Mouse (Mus musculus): Measurements from ENCODE around the gene Has1.

Gene Has1

GRCm38 (mm10) chr17:17855064-17855838 is at the start of gene Has1:
Has1 (minus strand) TSS chr17:17855205.
- DNase-seq (ENCODE audit: low spot score in 2 of 2): no peak

GRCm38 (mm10) chr17:17900768-17901167 is 45.8 kb upstream of the Has1 start:
- no peak for DNase-seq (ENCODE audit: low spot score in 2 of 2)

DNA sequence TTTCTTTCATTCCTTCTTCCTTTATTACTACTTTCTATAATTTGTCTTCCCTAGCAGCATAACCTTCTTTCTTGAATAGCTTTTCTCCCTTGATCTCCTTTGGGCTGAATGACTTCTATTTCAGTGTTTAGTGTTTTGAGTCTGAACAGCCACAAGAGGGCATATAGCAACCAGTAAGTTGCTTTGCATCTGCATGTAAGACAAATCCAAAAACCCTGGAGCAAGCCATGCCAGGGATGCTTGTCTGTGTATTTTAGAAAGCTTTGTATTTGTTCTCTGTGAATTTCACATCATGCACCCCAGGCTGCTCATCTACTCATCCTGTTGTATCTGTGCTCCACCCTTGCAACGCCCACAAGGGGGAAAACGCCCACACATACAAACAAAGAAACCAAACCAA is 44.3 kb upstream of the Has1 start:
- DNase-seq (ENCODE audit: low spot score in 2 of 2): peak in 1 of 2 experiments; percentile 27

DNA sequence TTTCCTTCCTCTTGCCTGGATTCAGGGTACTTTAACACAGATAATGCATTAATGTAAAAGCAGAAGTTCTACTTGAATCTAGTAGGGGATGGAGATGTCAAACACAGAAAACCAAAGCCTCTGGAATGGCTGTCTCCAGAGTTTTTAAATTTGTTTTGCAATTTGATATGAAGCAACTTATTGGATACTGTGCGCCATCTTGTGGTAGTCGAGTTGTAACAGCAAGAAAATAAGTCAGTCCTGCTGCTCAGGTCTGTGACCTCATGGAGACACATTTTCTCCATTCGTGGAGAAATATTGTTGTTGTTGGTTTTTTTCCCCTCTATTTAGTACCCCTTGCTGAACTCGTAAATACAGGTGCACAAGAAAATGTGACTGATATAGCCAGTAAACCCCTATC is 41.0 kb upstream of the Has1 start:
- peak in 1 of 2 experiments; percentile 52 for DNase-seq (ENCODE audit: low spot score in 2 of 2)

DNA sequence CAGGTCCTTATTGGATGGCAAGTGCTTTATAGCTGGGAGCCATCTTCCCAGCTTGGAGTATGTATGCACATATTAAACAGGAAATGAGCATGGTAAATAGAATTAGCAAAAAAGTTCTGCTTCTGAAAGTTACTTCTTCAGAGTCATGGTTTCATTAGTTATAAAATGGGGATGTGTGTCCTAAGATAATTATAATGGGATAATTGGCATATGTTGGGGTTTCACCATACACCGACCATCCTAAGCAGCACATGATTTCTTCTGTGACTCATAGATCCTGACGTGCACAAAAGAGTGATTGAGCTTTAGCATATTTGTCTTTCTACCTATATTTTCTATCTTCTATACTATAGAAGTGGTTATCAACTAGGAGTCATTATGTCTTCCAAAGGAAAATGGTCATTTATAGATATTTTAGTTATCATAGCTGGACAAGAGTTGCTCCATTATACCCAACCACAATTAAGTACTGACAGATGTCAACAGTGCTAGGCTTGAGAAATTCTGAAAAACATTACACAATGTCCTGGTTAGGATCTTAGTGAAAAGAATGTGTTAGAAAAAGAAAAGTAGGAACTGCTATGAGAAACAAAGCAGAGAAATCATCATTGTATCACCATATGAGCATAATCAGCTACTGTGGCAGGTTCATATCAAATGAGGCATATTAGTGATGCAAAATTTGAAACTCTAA is 34.9 kb upstream of the Has1 start:
- DNase-seq (ENCODE audit: low spot score in 2 of 2): no peak

DNA sequence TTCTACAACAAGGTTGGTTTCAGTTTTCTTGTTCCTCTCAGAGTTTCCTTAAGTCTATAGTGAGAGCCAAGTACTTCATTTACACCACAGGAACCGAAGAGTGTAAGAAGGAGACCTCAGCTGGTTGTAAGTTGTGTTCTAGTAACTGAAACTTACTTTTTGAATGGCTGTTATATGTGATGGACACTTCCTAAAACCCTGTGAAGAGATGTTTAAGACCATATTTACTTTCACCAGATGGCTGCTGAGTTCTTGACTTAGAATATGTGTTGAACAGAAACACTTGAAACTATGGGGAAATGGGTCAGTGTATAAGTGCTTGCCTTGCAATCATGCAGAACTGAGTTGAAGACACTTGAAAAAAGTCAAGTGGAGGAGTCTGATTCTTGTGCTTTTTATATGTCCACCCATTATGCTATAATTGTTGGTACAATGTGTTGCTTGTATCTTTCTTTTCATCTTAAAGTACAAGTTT is 32.8 kb upstream of the Has1 start, which contains the start of the genes Fpr2 and Fpr3:
Gene Fpr2, plus strand, starts transcription at position 51 of the 475 bp plus-strand sequence.
Gene Fpr3, plus strand, starts transcription at position 79 of the 475 bp plus-strand sequence.
- no peak for DNase-seq (ENCODE audit: low spot score in 2 of 2)

- no peak for DNase-seq (ENCODE audit: low spot score in 2 of 2)
Observed at GRCm38 (mm10) chr17:17883840-17884239, 28.8 kb upstream of the Has1 start, which contains the start of gene Fpr1. Fpr1 (minus strand) TSS chr17:17883940.

GRCm38 (mm10) chr17:17882672-17883071 is 27.7 kb upstream of the Has1 start:
- DNase-seq (ENCODE audit: low spot score in 2 of 2): no peak

GRCm38 (mm10) chr17:17879347-17879746 is 24.3 kb upstream of the Has1 start:
- no peak for DNase-seq (ENCODE audit: low spot score in 2 of 2)

DNA sequence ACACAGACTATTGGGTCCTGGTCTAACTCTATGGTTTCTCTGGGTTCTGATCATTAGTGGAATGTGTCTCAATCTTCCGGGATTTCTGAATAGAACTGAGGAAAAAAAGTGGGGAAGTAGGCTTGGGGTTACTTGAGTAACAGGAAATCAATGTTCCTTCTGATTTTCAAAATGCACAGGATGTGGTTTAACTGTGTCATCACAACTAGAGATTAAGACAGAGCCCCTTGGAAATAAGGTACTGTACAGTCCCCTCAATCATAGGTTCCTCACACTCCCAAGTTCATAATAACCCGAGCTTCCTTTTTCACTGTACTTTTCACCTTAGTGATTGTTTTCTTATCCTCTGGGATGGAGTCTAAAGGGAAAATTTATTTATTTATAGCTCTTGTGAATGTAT is 16.7 kb upstream of the Has1 start:
- no peak for DNase-seq (ENCODE audit: low spot score in 2 of 2)

DNA sequence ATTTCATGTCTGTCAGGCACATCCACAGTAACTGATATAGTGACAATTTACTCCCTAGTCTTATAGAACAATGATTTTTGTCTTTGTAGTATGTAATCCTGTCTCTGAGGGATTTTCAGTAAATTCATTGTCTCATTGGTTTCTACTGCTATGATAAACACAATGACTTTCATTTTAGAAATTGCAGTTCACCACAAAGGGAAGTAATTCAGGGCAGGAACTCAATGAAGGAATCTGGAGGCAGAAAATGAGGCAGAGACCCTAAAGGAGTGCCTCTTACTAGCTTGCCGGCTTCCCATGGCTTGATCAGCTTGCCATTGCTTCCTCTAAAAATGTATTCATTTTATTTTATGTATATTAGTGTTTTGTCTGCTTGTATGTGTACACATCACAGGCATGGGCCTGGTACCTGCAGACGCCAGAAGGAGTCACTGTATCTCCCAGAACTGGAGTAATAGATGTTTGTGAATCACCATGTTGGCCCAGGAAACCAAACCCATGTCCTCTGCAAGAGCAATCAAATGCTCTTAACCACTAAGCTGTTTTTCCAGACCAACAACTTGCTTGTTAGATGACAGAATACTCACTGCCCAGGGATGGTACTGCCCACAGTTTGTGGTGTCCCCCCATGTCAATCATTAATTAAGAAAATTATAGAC is 16.0 kb upstream of the Has1 start:
- DNase-seq (ENCODE audit: low spot score in 2 of 2): no peak

DNA sequence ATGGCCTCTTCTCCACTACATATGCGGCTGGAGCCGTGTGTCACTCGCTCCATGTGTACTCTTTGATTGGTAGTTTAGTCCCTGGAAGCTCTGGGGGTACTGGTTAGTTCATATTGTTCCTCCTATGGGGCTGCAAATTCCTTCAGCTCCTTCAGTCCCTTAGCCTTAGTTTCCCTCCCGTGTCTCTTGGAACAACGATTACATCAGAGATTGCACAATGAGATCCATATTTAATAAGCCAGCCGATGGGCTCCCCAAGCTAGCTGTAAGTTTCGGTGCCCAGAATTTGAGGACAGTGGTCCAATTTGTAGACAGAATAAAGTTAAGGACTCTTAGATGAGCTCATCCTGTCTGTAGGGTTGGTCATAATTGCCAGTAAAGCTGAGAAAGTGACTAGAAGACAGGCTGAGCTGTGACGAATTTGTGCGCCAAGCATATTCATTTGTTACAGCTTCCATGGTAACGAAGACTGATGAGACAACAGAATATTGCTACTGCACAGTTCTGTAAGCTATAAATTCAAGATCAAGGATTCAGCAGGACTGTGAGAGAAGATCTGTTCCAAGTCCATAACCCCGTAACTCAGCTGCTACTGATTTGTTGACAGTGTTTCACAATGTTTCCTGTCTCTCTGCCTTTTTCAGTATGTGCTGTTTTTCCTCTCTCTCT is 11.9 kb upstream of the Has1 start:
- peak; percentile 36 to 57 for DNase-seq (ENCODE audit: low spot score in 2 of 2)

DNA sequence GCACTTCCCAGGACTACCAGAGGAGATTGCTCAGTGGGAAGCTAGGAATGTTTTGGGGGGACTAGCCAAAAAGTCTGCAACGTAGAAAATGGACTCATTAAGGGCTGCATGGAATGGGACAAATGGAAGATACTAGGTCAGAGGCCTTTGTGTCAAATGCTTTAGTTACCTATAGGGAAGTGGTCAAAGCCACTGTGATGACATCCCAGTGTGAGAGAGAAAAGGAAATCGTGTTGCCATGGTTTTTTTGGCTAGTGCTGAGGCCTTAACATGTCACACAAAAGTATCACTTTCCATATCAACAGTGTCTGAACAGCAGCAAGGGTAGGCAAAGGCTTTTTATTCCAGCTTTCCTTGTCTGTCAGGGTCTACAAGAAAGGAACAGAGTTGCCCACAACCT is 10.2 kb upstream of the Has1 start:
- DNase-seq (ENCODE audit: low spot score in 2 of 2): no peak

DNA sequence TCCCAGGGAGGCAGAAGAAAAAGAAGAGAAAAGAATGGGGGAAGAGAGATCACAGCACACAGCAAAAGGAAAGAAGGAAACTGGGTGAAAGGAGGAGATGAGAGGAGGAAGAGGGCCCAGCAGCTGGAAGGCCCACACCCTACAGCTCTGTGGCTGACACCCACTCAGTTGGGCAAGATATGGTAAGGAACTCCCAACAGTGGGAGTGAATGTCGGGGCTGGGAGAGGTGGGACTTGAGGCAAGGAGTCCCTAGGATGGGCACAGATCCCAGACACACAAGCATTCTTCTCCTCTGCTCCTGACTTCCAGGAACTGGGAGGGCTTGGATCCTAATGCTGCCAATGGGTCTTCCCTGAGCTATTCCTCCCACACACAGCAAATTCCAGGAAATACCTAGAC is 7.4 kb upstream of the Has1 start:
- DNase-seq (ENCODE audit: low spot score in 2 of 2): no peak

DNA sequence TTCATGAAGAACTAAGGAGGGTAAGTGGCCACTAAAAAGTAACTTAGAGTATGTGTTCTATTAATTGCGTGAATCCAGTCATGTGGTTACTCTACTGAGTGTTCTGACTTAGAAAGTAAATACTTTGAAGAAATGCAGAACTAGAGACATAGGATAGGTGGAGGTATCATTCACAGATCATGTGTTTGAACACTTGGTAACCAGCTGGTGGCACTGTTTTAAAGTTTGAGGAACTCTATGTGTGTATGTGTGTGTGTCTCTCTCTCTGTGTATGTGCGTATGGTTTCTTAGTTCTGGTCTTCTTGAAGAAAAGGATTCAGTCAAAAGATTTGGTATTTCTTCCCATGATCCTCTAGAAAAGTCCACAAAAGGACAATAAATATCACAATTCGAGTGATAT is 5.1 kb upstream of the Has1 start:
- DNase-seq (ENCODE audit: low spot score in 2 of 2): no peak

GRCm38 (mm10) chr17:17857446-17857845 is 2.4 kb upstream of the Has1 start:
- no peak for DNase-seq (ENCODE audit: low spot score in 2 of 2)

GRCm38 (mm10) chr17:17856612-17857011 is 1.6 kb upstream of the Has1 start:
- no peak for DNase-seq (ENCODE audit: low spot score in 2 of 2)

DNA sequence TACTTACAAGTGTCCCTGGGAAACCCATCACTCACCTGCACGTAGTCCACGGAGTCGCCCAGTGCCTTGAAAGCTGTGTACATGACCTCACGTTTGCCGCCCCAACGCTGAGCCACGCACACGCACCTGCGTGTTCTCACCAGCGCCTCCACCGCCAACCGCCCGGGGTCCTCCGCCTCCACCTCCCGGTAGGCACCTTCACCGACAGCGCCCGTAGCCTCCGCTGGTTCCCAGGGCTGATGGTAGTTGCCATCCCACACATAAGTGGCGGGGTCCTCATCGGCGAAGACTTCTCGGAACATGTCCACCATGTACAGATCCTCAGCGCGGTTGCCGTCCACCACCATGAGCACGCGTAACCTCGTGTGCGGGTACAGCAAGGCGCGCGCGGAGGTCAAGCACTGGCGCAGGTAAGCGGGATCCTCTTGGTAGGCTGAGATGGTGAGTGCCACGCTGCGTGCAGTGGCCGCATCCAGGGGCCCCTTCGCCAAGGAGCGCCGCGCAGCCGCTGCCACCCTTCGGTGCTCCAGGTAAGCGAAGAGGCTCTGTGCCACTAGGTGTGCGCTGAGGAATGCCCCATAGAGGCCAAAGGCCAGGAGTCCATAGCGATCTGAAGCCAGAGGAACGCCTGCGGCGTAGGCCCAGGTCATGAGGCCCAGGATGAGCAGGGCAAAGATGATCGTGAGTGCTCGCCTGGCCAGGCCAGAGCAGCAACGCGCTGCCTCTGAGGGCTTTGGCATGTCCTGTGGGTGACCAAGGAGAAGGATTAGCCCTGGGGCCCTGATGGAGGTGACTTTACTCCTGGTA is 4.9 kb downstream of the Has1 start:
- peak in 1 of 2 experiments; percentile 48 for DNase-seq (ENCODE audit: low spot score in 2 of 2)

GRCm38 (mm10) chr17:17848988-17849387 is 6.0 kb downstream of the Has1 start:
- no peak for DNase-seq (ENCODE audit: low spot score in 2 of 2)

- DNase-seq (ENCODE audit: low spot score in 2 of 2): no peak
Observed at GRCm38 (mm10) chr17:17845187-17846027, 9.6 kb downstream of the Has1 start.
